17 mouse cellular contexts compared by ENCODE assay signal in the genomic region with DNA sequence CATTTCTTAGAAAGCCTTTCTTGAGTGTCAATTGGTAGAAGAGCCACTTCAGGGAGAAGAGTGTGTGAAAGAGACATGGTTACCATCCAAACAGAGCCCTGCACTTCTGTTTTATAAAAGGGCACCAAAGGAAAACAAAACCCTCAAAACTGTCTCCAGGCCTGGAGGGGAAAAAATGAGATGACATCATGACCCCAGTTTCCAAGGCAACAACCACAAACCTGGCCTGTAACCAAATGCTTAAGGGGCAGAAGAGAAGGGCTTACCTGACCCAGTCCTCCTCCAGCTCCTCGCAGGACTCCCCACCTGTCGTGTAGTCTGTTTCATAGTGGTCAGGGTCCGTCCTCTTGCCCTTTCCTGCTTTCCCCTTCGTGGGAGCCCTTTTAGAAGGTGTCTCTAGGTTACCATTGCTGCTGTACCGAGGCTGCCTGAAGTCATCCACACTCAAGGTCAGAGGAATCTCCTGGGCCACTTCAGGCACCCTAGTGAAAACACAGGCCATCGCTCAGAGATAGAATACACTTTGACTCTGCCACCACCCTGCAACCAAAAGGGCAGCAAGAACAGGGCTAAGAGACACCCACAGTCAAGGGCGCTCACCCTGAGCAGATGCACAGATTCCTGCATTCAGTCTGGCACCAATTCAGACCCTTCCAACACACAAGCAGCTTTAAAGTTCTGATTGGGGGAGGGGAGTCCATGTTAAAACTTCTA. TPM values are rescaled to one million over a fixed set of nuclear protein-coding genes. Genes with fewer than 3 reads are reported as not detected.
A peak's percentile ranks its signal among the peaks of the same experiment; 100 is the strongest.
DNase-seq lines count a peak whose midpoint lies in the region; ATAC-seq lines count a peak whose summit lies in the region.
"Had no signal": no experiment of that assay in that cellular context is flagged by ENCODE, and none has a peak within 500 bp of the region (broad histone marks: within the 10 kb centered on the region; RNA-seq: fewer than 3 reads in every experiment).

No protein-coding gene starts in this region.

- H3K9me3 ChIP-seq in liver, embryonic 16.5 days (replicated peaks; ENCODE audit: control insufficient read depth, low read length) = no peaks in the 10 kb centered on the region
- H3K9me3 ChIP-seq: midbrain, embryonic 15.5 days had no signal

- peak; percentile 52 for DNase-seq in adrenal gland, adult 2 months
- DNase-seq in adrenal gland, postnatal 4 days (ENCODE audit: low spot score in 2 of 2) = no peak
- peak; percentile 31 to 38 for DNase-seq in adrenal gland, postnatal 36 days
- DNase-seq in lung, postnatal 36 days = peak; percentile 58
- DNase-seq in frontal cortex, postnatal 25 days (ENCODE audit: low spot score in 2 of 2) = no peak
- DNase-seq in thymus, postnatal 0 days (ENCODE audit: low spot score) = no peak
- DNase-seq in kidney, adult 8-10 months = no peak
- DNase-seq: cerebellum, adult 8-10 months; heart, adult 2 months; heart, postnatal 14 days; right cerebral cortex, postnatal 4 days had no signal

- H3K4me3 ChIP-seq in liver, embryonic 16.5 days (ENCODE audit: low read depth, low read length) = no peak overlapping the region
- H3K4me3 ChIP-seq: heart, adult 2 months; midbrain, embryonic 15.5 days had no signal

- WGBS in liver, embryonic 16.5 days (ENCODE audit: insufficient replicate concordance) = 54% methylated on average over 7 of the region's 7 CpGs

- no peak overlapping the region for H3K4me2 ChIP-seq in liver, embryonic 16.5 days (ENCODE audit: low read depth, low read length)
- H3K4me2 ChIP-seq: midbrain, embryonic 15.5 days had no signal

- ATAC-seq in liver, embryonic 16.5 days (ENCODE audit: low read depth) = 0 out of 2 replicates have a peak, but pooled peaks have one; percentile 12
- ATAC-seq: hindbrain, postnatal 0 days; midbrain, embryonic 15.5 days had no signal

- peaks cover 8% of the 10 kb centered on the region for H3K4me1 ChIP-seq in liver, embryonic 16.5 days (ENCODE audit: control insufficient read depth, low read depth, low read length)
- H3K4me1 ChIP-seq: midbrain, embryonic 15.5 days had no signal

- H3K27me3 ChIP-seq in liver, embryonic 16.5 days (ENCODE audit: control insufficient read depth, insufficient read depth, low read depth, low read length) = no peaks in the 10 kb centered on the region
- H3K27me3 ChIP-seq: midbrain, embryonic 15.5 days had no signal

- H3K9ac ChIP-seq in liver, embryonic 16.5 days (ENCODE audit: low read depth, low read length) = no peak overlapping the region
- H3K9ac ChIP-seq: midbrain, embryonic 15.5 days had no signal

- no peaks in the 10 kb centered on the region for H3K36me3 ChIP-seq in liver, embryonic 16.5 days (ENCODE audit: control insufficient read depth, insufficient read depth)
- H3K36me3 ChIP-seq: midbrain, embryonic 15.5 days had no signal

- 0 out of 2 replicates have a peak overlapping the region, but pooled peaks have one; percentile 5 for H3K27ac ChIP-seq in liver, embryonic 16.5 days (ENCODE audit: low read length)
- H3K27ac ChIP-seq: heart, adult 2 months; hindbrain, postnatal 0 days; macrophage; midbrain, embryonic 15.5 days had no signal

RNA-seq across cellular contexts. Expression of a gene that starts 18.9 kb away (rescaled TPM):
- 10 to 100 TPM; 27.2 to 27.9 TPM for total RNA-seq in adrenal gland, adult 2 months (2021)
- polyA plus RNA-seq in adrenal gland, adult 2 months (2012; rRNA removed) = 13.9 and 17.1 TPM in 2 replicates
- total RNA-seq in adrenal gland, postnatal 4 days (2021) = 10 to 100 TPM; 49.5 to 55.6 TPM
- 10 to 100 TPM; 24.5 to 30.5 TPM for total RNA-seq in adrenal gland, postnatal 36 days (2021)
- 20.0 and 22.3 TPM in 2 replicates for polyA plus RNA-seq in liver, embryonic 16.5 days (2015; fragmentation: Nextera tagmentation; extraction: Ambion mirVana)
- polyA plus RNA-seq in thymus, postnatal 0 days (2015; fragmentation: Nextera tagmentation; extraction: Ambion mirVana) = 57.3 and 64.3 TPM in 2 replicates

RNA-seq across cellular contexts. Expression of a gene that starts 41.2 kb away (rescaled TPM):
- total RNA-seq in adrenal gland, adult 2 months (2021) = 10 to 100 TPM in 1 of 2 experiments, 1 to 10 TPM in 1; 5.7 to 23.9 TPM
- polyA plus RNA-seq in adrenal gland, adult 2 months (2012; rRNA removed) = 0.32 and 0.49 TPM in 2 replicates
- total RNA-seq in adrenal gland, postnatal 4 days (2021) = 10 to 100 TPM; 16.1 to 18.5 TPM
- total RNA-seq in adrenal gland, postnatal 36 days (2021) = 10 to 100 TPM in 1 of 2 experiments, 1 to 10 TPM in 1; 6.7 to 14.4 TPM
- polyA plus RNA-seq in liver, embryonic 16.5 days (2015; fragmentation: Nextera tagmentation; extraction: Ambion mirVana) = 12.9 and 15.1 TPM in 2 replicates
- polyA plus RNA-seq in thymus, postnatal 0 days (2015; fragmentation: Nextera tagmentation; extraction: Ambion mirVana) = 1.6 and 2.2 TPM in 2 replicates
- polyA plus RNA-seq: macrophage had no signal

RNA-seq across cellular contexts. Expression of a gene that starts 58.6 kb away (rescaled TPM):
- total RNA-seq in adrenal gland, adult 2 months (2021) = under 1 TPM; 0.07 to 0.12 TPM
- polyA plus RNA-seq in adrenal gland, adult 2 months (2012; rRNA removed) = 0.04 and 0.06 TPM in 2 replicates
- total RNA-seq in adrenal gland, postnatal 4 days (2021) = under 1 TPM; 0.06 to 0.17 TPM
- total RNA-seq in adrenal gland, postnatal 36 days (2021) = under 1 TPM; 0.17 to 0.30 TPM
- 0.08 TPM in 1 of 2 replicates, not detected in the other for polyA plus RNA-seq in liver, embryonic 16.5 days (2015; fragmentation: Nextera tagmentation; extraction: Ambion mirVana)
- polyA plus RNA-seq in thymus, postnatal 0 days (2015; fragmentation: Nextera tagmentation; extraction: Ambion mirVana) = 0.06 and 0.07 TPM in 2 replicates
- polyA plus RNA-seq: embryonic facial prominence, embryonic 11.5 days; heart, adult 2 months; kidney, embryonic 16.5 days had no signal

Comparison
In these comparisons a context has a peak if more than half of its experiments do, and no peak if none do; other contexts are left out.
1. DNase-seq: peak in adrenal gland, adult 2 months (single experiment), adrenal gland, postnatal 36 days (2 of 2) and lung, postnatal 36 days (single experiment); none in adrenal gland, postnatal 4 days (0 of 2), frontal cortex, postnatal 25 days (0 of 2), thymus, postnatal 0 days (single experiment) and kidney, adult 8-10 months (0 of 2).